Mouse (Mus musculus): ENCODE data around the gene Lrrc51.
"Not testable (repeated sequence)": the region's sequence is repeated elsewhere in the genome, so short reads cannot be mapped to it uniquely, and the experiment has no call there.

Gene Lrrc51

DNA sequence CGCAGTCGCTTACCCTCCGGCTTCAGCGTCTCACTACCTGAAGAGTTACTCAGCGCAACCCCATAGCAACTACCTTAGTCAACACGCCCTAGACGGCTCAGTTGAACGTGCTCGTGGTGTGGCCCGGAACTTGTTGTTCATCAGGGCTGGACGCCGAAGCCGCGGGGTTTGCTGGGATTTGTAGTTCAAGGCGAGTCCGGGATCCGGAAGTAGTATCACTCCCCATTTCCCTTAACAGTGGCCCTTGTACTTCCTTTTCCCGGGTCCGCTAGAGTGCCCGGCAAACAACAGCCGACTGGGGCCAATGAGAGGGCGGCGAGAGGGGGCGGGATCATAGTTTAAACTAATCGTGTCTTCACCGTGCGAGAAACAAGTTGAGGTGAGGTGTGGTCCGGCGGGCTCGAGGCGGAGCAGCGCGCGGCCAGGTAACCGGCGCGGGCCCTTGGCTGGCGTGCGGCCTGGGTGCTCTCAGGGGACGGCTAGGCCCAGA, at the start of gene Lrrc51, which contains the start of gene Numa1:
TSS of gene Lrrc51 (minus strand) at position 145 of the 490 bp plus-strand sequence.
TSS of gene Numa1 (plus strand) at position 361 of the 490 bp plus-strand sequence.
- peak; percentile 99 for DNase-seq

DNA sequence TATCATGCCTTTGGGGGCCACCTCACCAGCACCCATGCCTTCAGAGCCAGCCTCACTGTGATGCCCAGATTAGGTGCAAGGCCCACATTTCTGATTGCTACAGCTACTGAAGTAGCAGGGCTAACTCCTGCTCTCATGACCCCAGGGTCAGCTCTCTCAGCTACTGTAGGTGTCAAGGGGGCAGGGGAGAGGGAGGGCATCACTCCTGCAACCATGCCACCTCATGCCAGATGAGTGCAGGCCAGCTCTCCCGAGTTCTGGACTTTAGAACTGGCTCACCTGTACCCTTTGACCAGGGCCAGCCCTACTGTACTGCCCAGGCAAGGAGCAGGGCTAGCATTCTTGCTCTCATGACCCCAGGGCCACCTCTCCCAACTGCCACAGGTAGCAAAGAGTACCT, 49.0 kb upstream of the Lrrc51 start:
- DNase-seq = no peak

DNA sequence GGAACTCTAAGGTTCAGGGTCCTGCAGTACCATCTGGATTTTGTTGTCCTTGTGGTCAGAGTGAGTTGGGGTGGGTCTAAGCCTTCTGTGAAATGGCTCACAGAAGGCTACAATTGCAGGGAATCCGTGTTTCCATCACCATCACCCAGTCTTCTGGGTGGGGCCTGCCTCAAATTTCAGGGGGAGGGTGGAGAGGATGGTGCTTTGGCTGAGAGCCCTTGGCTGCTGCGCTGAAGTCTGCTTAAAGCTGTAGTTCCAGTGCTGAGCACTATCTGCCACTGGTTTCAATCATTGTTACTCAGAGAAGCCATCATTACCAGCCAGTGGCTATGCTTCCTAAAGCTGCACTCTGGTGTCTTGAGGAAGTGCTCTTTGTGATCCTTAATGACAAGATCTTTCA, 40.8 kb upstream of the Lrrc51 start:
- DNase-seq = peak; percentile 47 to 53

DNA sequence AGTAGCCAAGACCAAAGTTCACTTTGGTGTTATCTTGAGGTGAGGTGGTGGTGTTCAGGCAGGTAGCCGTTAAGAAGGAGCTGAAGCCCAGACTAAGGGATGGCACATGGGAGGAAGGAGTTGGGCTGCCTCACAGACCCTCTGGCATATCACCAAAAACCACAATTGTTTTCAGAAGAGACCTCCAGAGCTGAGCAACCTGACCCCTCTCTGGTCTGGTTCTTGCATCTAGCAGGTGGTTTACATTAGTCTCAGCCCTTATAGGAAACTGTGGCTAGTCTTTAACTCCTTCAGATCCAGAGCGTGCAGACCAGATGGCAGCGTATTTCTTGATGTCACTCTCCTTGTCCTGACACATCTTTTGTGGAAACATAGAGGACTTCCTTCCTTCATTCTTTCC, 40.0 kb upstream of the Lrrc51 start:
- no peak for DNase-seq

DNA sequence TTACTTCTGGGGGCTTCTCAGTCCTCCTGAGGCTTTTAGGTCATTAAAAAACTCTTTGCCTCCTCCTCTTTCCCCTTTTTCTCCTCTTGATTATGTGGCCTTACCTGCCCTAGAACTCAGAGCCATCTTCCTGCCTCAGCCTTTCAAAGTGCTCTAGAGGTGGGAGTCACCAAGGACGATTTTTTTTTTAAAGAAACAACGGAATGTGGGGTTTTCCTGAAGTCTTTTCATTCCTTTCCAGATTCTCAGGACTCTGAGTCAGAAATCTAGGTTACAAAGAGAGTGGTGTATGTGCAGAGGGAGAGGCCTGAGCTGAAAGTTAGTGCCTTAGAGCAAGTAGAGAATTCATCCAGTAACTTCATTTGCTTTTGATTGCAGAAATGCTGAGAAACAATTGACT, 38.0 kb upstream of the Lrrc51 start:
- no peak for DNase-seq

DNA sequence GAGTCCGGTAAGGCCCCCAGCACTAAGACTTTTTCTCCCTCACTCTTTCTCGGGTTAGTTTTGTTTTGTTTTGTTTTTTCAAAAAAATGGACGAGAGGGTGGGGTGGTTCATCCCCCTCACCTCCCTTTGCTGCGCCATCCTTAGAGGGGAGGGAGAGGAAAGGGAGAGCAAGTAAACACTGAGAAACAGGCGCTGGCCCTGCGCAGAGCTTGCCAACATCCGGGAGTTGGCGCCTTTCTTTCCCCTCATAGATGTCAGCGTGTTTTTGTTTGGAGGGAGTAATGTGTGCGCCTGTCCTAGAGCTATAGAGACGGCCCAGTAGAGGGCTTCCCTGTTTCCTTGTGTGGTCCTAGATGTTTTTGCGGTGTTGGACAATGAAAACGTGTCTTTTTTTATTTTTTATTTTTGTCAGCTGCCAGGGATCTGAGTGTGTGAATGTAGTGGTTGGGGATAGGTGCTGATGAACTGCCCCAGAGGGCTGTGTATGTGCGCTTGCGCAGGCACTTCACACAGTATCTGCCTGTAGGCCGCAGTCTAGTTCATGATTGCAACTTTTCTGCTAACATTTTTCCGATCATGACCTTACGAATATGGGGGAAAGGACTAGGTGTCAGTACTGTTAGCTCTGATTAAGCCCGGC, 37.2 kb upstream of the Lrrc51 start:
- peak; percentile 86 to 90 for DNase-seq

DNA sequence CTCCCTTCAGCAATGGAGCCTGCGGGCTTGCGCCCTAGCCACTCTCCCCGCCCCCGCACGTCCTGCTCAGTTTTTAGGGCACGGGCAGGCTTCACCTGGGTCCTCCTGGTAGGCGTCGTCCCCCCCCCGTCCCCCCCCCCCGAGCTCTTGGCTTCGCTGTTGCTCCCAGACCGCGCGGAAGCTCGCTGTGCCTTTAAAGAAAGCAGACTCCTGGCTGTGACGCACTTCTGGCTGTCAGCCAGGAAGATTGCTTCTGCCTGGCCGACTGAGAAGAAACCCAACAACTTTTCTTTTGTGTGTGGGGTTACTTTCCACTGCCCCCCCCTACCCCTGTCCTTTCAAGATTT, 36.7 kb upstream of the Lrrc51 start:
- peak; percentile 92 to 94 for DNase-seq

DNA sequence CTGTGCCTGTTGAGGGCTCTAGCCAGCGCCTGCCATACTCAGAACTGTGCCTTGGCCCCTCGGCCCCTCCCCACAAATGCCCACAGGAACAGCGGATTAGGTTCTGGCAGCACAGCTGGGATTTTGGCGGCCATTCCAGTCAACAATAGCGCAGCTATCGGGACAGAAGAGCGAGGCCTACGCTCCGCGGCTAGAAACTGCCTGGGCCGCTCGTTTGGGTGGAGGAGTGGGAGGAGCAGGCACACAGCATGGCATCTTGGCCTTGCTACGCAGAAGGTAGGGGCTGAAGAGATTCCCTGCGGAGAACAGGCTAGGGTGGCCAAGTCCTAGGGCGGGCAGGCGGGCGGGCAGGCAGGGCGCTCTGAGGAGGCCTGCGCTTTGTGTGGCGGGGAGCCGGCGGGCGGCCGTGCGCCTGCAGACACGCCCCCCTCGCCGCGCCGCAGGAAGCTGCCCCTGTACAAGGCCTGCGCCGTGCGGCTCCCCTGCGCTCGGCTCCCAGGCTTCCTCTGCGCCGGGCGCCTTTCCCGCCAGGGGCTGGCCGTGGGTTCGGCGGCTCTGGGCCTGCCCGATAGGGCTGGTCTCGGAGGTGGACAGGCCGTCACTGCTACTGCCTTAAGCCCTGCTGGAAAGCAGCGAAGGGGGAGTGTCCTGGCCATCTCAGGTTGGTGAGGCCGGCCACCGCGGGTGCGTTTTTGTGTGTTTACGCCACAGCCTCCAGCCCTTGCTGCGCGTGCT, 36.2 kb upstream of the Lrrc51 start:
- DNase-seq = peak; percentile 85

DNA sequence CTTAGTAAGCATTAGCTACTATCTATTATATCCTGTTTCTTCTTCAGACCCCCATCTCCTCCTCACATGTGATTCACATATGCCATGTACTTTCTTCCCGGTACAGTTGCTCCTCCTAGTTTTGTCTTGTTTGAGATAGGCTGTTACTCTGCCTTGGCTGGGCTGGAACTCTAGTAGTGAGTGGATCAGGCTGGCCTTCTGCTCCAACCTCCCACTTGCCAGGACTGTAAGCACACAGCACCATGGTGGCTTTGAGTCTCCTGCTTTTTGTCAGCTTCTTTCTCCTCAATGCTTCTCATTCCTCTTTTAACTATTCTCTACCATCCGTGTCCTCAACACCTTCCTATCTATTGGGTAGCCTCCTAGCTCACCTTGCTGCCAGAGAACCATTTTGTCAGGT, 35.1 kb upstream of the Lrrc51 start:
- DNase-seq = no peak

DNA sequence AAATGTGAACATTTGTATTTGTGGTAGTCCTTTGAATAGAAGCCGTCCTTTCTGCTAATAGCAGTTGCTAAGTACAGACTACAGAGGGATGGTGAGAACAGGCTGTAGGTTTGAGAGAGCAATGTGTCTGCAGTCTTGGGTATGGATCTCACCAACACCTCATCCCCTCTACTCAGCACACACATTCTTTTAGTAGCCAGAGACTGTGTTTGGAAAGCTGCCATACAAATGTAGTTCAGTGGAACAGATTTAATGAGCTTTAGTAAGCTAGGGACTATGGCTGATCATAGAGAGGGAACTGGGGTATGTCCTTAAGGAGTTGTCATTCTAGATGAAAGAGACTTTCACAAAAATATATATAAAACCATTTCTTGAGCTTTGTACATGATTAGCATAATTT, 33.6 kb upstream of the Lrrc51 start:
- no peak for DNase-seq

DNA sequence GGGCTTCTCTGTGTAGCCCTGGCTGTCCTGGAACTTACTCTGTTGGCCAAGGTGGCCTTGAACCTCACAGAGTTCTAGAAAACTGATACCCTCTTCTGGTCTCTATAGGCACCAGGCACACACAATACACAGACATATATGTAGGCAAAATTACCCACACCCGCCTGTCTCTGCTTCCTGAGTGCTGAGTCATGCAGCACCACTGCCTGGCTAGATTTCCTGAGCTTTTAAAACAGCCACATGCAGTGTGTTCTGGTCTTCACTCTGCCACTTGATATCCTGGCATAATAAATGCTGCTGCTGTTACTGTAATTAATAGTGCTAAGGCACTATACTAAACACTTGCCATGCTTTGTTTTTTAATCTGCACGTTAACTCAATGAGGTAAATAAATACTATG, 31.9 kb upstream of the Lrrc51 start:
- no peak for DNase-seq

DNA sequence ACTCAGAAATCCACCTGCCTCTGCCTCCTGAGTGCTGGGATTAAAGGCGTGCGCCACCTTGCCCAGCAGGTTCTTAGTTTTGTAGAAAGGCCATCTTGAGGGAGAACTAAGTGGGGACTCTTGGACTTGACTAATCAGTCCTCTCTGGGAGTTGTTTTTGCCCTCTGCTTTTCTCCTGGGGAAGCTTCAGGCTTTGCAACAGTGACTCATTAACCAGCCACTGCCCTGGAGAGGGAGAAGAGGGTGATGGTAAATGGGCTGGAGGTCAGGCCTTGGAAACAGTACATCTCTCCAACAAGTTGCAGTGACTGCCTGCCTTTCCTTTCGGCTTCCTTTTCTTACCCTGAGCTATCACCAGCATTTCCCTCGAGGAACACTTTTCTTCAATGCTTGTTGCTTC, 30.9 kb upstream of the Lrrc51 start:
- DNase-seq = no peak

DNA sequence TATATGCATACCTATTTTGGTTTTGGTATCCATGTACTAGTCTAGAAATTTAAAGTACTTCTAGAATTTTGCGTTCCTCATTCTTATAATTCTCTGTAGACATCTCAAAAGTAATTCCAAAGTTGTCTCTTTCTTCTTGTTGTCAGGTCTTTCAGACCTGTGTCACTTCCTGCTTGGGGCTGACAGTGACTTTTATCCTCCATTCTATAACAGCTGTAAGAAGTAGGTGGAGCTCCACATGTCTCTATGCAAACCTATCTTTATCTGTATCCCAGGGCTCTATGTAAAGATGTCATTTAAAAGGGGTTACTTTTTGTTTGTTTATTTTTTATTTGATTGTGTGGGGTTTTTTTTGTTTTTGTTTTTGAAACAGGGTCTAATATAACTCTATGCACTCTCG, 29.9 kb upstream of the Lrrc51 start:
- no peak for DNase-seq

DNA sequence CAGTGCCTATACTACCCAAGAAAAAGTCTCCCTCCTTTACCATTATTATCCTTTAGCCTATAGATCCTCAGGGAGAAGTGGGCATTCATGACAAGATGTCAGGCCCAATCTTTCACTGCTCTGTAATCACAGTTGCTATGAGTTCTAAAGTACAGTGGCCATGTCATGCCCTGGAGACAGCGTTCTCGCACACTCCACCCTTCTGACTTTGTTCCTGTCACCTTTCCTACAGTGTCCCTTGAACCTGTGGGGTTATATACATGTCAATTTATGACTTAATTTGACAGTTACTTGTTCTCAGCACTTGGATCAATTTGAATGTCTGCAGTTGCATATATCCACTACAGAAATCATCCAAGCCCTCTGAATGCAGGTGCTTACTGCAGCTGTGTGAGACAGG, 29.1 kb upstream of the Lrrc51 start:
- DNase-seq = no peak

DNA sequence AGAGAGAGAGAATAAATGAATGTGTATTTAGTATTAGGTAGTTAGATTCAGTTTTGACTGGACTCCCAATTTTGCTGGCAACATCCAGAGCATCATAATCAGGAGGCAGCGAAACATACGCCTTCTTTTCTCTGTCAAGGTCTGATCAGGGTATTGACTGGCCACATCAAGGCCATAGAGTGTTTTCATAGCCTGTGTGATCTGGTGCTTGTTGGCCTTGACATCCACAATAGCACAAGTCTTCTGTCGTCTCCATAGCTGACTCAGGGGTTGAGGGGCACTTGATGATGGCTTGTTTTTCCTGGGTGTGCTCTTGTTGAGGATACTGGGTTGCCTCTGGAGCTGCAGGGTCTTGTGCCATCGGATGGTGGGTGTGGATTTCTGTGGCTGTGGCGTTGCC, 23.2 kb upstream of the Lrrc51 start:
- DNase-seq = no peak

DNA sequence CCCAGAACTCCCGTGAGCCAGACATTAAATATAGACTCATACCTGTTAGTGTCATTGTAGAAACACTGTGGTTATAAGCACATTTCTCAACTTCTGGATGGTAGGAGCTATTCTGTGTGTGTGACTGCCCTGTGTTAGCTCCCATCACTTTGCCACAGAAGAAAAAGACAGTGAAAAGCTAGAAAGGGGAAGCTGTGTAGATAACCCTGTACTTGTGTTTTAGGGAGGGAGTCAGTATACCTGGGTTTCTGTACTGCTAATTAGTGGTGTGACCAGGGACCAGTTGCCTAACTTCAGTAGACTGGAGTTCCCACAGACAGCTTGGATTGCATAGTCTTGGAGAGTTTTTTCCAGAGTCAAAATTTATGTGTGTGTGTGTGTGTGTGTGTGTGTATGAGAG, 22.8 kb upstream of the Lrrc51 start:
- DNase-seq = no peak

DNA sequence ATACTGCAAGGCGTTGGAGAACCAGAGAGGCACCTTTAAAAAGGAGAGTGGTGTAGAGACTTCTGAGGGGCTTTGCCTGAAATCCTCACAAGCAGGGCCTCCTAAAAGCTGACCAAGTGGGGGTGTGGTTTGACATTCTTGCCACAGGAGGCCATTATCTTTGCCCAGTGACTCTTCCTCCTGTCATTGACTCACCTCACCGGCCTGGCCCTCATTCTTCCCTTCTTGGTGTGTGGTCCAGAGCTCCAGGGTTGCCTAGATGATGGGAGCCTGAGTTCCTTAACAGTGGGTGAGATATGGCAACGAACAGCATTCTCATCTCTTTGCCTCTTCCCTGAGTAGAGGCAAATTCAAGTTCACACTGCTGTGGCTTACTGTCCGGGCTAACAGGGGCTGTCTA, 22.2 kb upstream of the Lrrc51 start:
- no peak for DNase-seq

DNA sequence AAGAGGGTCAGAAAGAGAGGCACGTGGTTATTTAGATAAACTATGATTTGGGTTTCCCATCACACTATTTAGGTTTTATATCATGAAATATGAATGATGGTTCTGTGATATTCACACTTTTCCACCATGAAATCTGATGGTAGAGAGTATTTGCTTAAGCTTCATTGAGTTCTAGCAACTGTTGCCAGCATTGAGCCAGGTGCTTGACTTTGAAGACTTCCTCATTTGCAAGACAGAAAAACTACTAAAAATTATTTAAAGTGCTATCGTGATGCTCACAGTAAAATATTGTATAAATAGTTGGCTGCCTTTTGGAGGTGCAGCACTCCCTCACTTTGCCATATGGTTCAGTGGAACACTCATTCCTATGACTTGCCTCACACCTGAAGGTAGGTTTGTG, 21.6 kb upstream of the Lrrc51 start:
- DNase-seq = no peak

DNA sequence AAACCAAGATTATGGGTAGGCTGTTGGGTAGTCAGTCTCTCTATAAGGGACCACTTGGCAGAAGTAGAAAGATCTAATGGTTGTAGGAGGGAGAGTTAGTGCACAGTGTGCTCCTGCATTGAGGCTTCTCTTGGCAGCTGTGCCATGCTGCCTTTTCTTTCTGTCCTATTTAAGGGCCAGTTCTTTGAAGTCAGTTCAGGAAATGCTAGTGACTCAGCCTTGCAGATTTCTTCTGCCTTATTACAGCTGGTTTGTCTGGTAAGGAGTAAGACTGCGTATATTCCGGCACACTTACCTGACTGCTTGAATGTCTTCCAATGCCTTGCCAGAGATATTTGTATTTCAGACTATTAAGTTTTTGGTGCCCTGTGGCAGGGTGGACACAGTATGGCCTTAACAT, 20.5 kb upstream of the Lrrc51 start:
- DNase-seq = no peak

DNA sequence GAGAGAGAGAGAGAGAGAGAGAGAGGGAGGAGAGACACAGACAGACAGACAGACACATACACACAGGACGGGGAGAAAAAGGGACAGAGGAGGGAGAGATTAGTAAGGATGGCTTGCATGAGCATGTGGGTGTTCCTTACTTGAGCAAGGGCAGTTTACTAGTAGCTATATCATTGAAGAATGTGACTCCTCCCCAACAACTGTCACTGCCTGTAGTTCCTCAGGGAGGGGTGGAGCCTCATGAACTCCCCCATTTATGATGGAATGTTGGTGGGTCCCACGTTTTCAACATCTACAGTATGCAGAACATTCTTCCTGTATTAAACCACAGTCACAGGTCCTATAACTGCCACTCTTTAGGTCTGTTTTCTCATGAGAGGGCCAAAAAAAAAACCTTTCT, 18.4 kb upstream of the Lrrc51 start:
- no peak for DNase-seq

DNA sequence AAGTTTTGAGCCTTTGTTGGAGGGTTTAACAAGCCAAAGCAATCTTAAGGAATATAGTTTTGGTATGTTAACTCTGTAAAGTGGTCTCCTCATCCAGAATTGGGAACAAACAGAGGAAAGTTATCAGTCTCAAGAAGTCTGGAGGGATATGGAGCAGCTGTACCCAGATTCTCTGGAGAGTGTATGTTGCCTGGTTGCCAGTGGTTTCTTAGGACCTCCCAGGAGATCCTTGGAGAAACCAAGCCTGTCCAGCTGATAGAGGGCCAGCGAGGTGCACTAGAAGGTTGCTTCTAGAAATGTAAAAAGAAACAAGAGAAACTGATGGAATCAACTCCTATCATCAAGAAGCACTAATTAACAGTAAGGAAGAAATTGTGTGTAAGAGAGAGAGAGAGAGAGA, 18.0 kb upstream of the Lrrc51 start:
- DNase-seq = no peak

DNA sequence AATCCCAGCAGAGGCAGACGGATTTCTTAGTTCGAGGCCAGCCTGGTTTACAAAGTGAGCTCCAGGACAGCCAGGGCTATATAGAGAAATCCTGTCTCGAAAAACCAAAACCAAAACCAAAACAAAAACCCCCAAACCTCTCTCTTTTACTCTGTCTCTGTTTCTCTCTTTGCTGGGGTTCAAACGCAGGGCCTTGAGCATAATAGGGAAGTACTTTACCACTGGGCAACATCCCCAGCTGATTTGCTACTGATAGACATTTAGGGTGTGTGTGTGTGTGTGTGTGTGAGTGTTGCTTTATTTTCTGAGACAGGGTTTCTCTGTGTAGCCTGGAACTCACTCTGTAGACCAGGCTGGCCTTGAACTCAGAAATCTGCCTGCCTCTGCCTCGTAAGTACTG, 15.3 kb upstream of the Lrrc51 start:
- not testable (repeated sequence) for DNase-seq

DNA sequence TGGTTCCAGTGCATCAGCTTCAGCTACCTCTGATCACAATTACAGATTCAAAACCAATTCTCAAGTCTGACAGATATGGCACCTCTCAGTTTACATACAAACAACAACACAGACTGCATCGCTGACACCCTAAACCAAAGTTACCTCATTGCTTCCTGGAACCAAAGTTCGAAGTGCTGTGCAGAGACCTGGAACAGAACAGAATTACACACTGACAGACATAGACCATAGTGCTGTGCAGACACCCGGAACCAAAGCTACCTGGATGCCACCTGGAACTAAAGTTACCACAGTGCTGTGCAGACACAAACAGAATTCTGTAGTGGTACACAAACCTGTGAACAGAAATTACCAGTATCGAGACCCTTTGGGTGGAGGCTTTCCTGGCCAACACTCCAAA, 6.1 kb upstream of the Lrrc51 start:
- DNase-seq = no peak

DNA sequence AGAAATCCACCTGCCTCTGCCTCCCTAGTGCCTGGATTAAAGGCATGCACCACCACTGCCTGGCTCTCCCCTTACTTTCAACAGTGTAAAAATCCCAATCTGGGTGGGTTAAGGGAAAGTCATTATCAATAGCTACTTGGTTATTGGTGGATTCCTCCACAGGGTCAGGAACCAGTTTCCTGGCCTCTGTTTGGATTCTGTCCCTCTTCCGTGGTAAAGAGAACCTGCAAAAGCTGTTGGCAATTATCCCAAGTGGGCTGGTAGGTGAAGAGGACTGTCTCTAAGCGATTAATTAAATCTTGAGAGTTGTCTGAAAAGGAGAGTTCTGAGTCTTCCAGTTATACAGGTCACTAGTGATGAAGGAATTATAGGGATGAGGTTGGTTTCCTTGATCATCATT, 4.7 kb upstream of the Lrrc51 start:
- DNase-seq = no peak

DNA sequence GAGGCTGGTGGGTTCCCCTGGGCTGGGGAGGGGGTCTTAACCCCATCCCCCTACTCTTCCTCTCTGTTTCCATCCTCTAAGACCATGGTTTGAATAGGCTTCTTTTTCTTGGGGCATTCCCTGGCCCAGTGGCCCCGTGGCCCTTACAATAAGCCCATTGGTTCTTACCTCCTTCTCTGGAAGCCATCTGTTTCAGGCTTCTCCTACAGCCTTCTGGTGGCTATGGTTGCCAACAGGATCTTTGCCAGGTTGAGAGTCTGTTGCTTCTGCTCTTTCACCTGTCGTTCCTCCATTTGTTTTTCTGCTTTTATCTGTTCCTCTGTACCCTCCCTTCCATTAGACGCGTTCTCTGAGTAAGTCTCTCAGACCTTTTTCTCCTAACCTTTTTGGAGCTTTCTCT, 3.9 kb upstream of the Lrrc51 start:
- no peak for DNase-seq
